ENCODE assay signal across 9 mouse cellular contexts in the genomic region with DNA sequence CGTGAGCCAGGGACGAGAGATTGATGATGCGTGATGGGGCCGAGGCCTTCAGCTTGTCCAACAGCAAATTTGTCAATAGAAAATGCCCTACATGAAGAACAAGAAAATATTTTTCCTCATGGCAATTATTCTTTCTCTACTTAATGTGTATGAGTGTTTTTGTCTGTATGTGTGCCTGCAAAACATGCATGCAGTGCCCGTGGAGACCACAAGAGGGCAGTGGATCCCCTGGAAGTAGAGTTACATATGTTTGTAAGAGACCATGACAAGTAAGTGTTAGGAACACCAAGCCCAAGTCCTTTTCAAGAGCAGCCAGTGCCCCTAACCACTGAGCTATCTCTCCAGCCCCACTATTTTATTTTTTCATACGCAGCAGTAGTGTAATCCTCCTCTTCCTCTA. TPM values are rescaled to one million over a fixed set of nuclear protein-coding genes. Genes with fewer than 3 reads are reported as not detected.
DNase-seq lines count a peak whose midpoint lies in the region; ATAC-seq lines count a peak whose summit lies in the region.
"Had no signal": no experiment of that assay in that cellular context is flagged by ENCODE, and none has a peak within 500 bp of the region (broad histone marks: within the 10 kb centered on the region; RNA-seq: fewer than 3 reads in every experiment).

No protein-coding gene starts in this region.

- no peak for ATAC-seq in heart, embryonic 12.5 days (ENCODE audit: insufficient number of reproducible peaks, low FRiP score)

- H3K36me3 ChIP-seq in heart, embryonic 12.5 days, result peaks cover 91% of the 10 kb centered on the region
- peaks cover 93% of the 10 kb centered on the region for H3K36me3 ChIP-seq in heart, embryonic 10.5 days

- no peak overlapping the region for H3K4me3 ChIP-seq in heart, embryonic 12.5 days
- H3K4me3 ChIP-seq in heart, embryonic 10.5 days, result no peak overlapping the region
- H3K4me3 ChIP-seq: neural tube, embryonic 13.5 days had no signal

- no peak overlapping the region for H3K27ac ChIP-seq in heart, embryonic 12.5 days (ENCODE audit: poor library complexity, severe bottlenecking)
- H3K27ac ChIP-seq in heart, embryonic 10.5 days, result no peak overlapping the region
- H3K27ac ChIP-seq: neural tube, embryonic 13.5 days had no signal

- H3K27me3 ChIP-seq in heart, embryonic 12.5 days (replicated peaks), result no peaks in the 10 kb centered on the region
- H3K27me3 ChIP-seq in heart, embryonic 10.5 days (ENCODE audit: insufficient read depth, poor library complexity, severe bottlenecking), result no peaks in the 10 kb centered on the region
- H3K27me3 ChIP-seq: neural tube, embryonic 13.5 days had no signal

- no peaks in the 10 kb centered on the region for H3K4me1 ChIP-seq in heart, embryonic 12.5 days (replicated peaks)
- H3K4me1 ChIP-seq in heart, embryonic 10.5 days, result no peaks in the 10 kb centered on the region
- H3K4me1 ChIP-seq: neural tube, embryonic 13.5 days had no signal

- no peak overlapping the region for H3K4me2 ChIP-seq in heart, embryonic 12.5 days
- H3K4me2 ChIP-seq: neural tube, embryonic 13.5 days had no signal

- no peak overlapping the region for H3K9ac ChIP-seq in heart, embryonic 12.5 days
- H3K9ac ChIP-seq: neural tube, embryonic 13.5 days had no signal

- intact Hi-C loops in left cerebral cortex, postnatal 10 days (cut with DNase I), result loop anchor here (10.0 kb wide), 1 partner anchor 727 kb away; the partner anchor contains the start of gene Rps9

- DNase-seq in heart, adult 18-20 months, result peak; percentile 65 to 80
- peak; percentile 59 for DNase-seq in MEL-GATA-1-ER (ENCODE audit: extremely low read depth, low read depth)
- DNase-seq in cerebellum, postnatal 14 days, result peak; percentile 80 to 87
- peak; percentile 79 for DNase-seq in heart, embryonic 10.5 days (ENCODE audit: low spot score)
- peak; percentile 47 to 76 for DNase-seq in left cerebral cortex, postnatal 10 days (ENCODE audit: extremely low spot score in 1 of 2, low spot score in 2 of 2)
- DNase-seq in ovary, postnatal 14 days (ENCODE audit: low spot score), result peak; percentile 67
- peak; percentile 50 to 77 for DNase-seq in thymus, postnatal 10 days (ENCODE audit: low spot score in 2 of 2)

- 77% methylated on average over 6 of the region's 6 CpGs for WGBS in heart, embryonic 12.5 days
- 77% methylated on average over 6 of the region's 6 CpGs for WGBS in heart, embryonic 10.5 days

- no peaks in the 10 kb centered on the region for H3K9me3 ChIP-seq in heart, embryonic 12.5 days (replicated peaks)
- no peaks in the 10 kb centered on the region for H3K9me3 ChIP-seq in heart, embryonic 10.5 days
- H3K9me3 ChIP-seq: neural tube, embryonic 13.5 days had no signal

RNA-seq across cellular contexts. Expression of gene Rdh13, which starts 13.9 kb away (rescaled TPM):
- 10 to 100 TPM; 33.1 to 40.5 TPM for total RNA-seq in heart, adult 18-20 months (2021)
- polyA plus RNA-seq in heart, embryonic 12.5 days (2016; fragmentation: Nextera tagmentation; extraction: Ambion mirVana), result 27.5 and 27.6 TPM in 2 replicates
- 32.9 and 37.0 TPM in 2 replicates for polyA plus RNA-seq in heart, embryonic 10.5 days (2016; fragmentation: Nextera tagmentation; extraction: Ambion mirVana)
- 10 to 100 TPM; 37.7 to 38.9 TPM for total RNA-seq in left cerebral cortex, postnatal 10 days (2021)

RNA-seq across cellular contexts. Expression of gene Eps8l1, which starts 28.9 kb away (rescaled TPM):
- total RNA-seq in heart, adult 18-20 months (2021), result 1 to 10 TPM; 2.1 to 3.4 TPM
- polyA plus RNA-seq in heart, embryonic 12.5 days (2016; fragmentation: Nextera tagmentation; extraction: Ambion mirVana), result 3.0 and 4.1 TPM in 2 replicates
- polyA plus RNA-seq in heart, embryonic 10.5 days (2016; fragmentation: Nextera tagmentation; extraction: Ambion mirVana), result 1.7 and 4.6 TPM in 2 replicates
- 1 to 10 TPM; 3.0 to 4.5 TPM for total RNA-seq in left cerebral cortex, postnatal 10 days (2021)

RNA-seq across cellular contexts. Expression of gene Gp6, which starts 34.0 kb away (rescaled TPM):
- under 1 TPM; 0.21 to 0.50 TPM for total RNA-seq in heart, adult 18-20 months (2021)
- 0.47 and 1.3 TPM in 2 replicates for polyA plus RNA-seq in heart, embryonic 12.5 days (2016; fragmentation: Nextera tagmentation; extraction: Ambion mirVana)
- 0.35 and 0.57 TPM in 2 replicates for polyA plus RNA-seq in heart, embryonic 10.5 days (2016; fragmentation: Nextera tagmentation; extraction: Ambion mirVana)
- not detected for total RNA-seq in left cerebral cortex, postnatal 10 days (2021)
